Mouse (Mus musculus) MEL-GATA-1-ER (cell line): ENCODE measurements around the gene 0610030E20Rik.

ENCODE experiments used
- DNase-seq: peaks from one replicate; pipeline ENCODE4 v3.0.0-alpha.2; 2012; ENCODE audit warnings: low read depth; ENCODE audit errors: extremely low read depth

The 0610030E20Rik gene

GRCm38 (mm10) chr6:72348411-72348810, 1.3 kb downstream of the 0610030E20Rik start:
- DNase-seq = no peak

GRCm38 (mm10) chr6:72350214-72350613, 3.1 kb downstream of the 0610030E20Rik start:
- no peak for DNase-seq

- no peak for DNase-seq
These were observed 5.7 kb downstream of the 0610030E20Rik start for GRCm38 (mm10) chr6:72352636-72353405.

DNA sequence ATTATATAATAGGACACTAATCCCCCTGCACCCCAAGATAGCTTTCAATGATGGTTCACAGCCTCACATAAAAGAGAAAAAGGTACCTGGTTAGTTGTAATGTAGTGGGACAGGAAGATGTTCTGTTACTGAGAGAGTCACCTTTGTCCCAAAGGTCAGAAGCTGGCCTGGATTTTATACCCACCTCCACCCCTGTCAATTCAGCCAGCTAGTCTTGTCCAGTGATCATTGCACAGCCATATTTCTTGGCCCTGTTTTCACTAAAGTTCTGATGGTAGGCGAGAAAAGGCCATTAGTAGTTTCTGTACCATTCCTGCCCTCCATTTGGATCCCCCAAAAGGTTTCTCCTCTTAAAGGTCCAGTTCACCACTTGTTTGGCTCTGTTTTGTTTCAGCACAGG, 6.9 kb downstream of the 0610030E20Rik start:
- no peak for DNase-seq

DNA sequence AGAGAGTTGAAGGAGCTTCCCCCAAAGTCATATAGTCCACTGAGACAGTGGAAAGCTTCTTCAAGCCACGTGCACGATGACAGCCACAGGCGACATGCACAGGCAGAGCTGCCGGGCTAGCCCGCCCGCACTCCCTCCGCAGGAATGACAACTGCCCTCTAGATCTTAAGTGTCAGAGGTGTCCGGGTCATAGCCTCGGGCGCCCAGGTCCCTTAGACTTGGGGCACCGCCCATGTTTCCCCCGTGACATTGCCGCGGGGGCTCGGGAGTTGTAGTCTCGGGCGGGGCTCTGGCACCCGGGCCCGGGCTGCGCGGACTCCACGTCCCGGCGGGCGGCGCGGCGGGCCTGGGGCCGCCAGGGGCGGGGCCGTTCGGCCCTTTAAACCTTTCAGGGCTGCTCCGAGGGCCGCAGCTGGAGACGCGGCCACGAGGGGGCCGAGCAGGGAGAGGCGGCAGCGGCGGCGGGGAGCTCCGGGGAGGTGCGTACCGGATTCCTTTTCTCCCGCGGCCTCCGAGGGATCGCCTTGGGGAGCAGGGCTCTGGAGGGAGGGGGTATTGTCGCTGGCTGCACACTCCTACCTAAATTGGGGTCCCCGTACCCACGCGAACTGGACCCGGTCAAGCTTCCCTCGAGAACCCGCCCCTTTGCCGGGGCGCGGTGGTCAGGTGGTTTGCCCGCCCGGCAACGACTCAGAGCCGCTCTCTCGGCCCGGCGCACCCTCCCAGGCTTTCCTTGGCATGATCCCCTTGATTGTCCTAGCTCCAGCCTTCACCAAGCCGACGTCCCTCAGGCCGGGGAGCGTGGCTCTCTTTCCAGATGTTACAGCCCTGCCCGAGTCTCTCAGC, 8.2 kb downstream of the 0610030E20Rik start, which contains the start of gene Tmem150a:
Gene Tmem150a (plus strand): TSS at position 382 of the 846 bp plus-strand sequence.
- no peak for DNase-seq

GRCm38 (mm10) chr6:72356001-72356532, 8.9 kb downstream of the 0610030E20Rik start:
- no peak for DNase-seq

GRCm38 (mm10) chr6:72357164-72358079, 10.3 kb downstream of the 0610030E20Rik start:
- no peak for DNase-seq

DNA sequence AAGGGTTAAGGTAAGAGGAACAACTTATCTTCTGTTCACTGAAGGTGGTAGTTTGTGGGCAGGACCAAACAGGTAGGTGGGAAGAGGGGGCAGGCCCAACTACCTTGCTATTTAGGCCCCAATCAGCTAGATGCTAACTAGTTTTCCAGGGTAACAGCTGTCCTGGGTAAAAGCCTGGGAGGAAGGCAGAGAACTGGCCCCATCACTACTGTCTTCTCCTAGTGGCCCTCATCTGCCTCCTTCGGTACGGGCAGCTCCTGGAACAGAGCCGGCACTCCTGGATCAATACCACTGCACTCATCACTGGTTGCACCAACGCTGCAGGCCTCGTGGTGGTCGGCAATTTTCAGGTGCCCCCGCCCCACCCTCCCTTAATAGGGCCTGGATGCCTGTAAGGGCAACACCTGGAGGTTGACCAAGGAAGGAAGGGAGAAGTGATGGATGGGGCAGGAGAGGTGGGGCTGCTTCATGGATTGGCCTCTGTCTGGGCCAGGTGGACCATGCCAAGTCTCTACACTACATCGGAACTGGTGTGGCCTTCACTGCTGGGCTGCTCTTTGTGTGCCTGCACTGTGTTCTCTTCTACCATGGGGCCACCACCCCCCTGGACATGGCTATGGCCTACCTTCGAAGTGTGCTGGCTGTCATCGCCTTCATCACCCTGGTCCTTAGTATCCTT, 11.1 kb downstream of the 0610030E20Rik start:
- no peak for DNase-seq

DNA sequence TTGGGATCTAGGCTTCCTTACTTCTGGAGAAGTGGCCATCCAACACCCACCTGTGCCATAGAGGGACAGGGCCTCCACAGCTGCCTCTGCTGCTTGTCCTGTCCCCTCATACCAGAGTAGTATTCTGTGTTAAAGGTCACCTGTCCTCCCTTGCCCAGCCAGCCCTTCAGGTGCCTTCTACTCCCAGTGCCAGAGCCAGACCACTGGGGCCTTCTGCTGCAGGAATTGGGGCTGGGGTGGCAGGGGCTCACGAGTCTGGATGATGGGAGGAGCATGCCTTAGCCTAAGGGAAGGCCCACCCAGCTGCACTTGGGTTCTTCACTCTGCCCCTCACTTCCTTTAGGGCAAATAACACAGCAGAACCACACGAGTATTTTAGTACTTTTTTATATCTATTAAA, 12.2 kb downstream of the 0610030E20Rik start:
- DNase-seq = no peak

DNA sequence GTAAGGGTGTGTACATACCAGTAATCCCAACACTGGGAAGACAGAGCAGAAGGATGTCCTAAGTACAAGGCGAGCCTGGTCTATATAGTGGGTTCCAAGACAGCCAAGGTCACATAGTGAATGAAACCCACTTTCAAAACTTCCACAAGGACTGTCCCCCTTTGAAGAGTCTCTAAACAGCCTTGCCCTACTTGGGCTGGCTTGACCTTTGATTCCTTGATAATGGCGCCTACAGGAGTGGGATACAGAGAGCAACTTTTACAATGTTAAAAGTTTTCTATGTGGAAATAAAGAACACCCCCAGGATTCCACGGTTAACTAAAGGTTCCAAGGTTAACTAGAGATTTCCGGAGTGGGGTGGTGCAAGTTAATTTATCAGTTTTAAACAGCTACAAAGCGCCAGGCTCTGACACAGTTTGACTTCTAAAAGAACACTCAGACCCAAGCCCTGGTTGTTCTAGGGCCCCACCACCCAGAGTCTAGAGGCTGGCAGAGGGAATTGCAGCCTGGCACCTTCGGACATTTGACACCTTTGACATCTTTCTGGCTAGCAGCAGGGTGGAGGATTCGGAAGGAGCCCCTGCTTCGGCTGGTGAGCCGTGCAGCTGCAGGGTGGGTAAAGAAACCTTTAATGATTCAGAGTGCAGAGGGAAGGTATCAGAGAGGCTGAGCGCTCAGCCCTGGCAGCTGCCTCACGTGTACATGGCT, 12.9 kb downstream of the 0610030E20Rik start:
- DNase-seq = no peak

DNA sequence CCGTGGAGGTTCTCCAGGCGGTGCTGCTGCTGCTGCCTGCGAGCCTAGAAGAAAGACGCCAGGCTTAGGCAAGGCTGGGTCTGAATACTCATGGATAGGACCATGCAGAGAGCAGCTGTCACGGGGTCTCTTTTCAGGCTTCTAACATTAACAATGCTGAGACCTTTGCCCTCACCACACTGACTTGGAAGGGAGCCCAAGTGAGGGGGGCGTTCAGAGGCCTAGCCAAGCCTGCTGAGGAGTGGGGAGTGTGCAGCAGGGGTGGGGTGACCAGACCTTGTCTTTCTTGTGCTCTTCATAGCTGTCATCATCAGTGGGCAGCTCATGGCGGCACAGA, 13.4 kb downstream of the 0610030E20Rik start:
- no peak for DNase-seq

DNA sequence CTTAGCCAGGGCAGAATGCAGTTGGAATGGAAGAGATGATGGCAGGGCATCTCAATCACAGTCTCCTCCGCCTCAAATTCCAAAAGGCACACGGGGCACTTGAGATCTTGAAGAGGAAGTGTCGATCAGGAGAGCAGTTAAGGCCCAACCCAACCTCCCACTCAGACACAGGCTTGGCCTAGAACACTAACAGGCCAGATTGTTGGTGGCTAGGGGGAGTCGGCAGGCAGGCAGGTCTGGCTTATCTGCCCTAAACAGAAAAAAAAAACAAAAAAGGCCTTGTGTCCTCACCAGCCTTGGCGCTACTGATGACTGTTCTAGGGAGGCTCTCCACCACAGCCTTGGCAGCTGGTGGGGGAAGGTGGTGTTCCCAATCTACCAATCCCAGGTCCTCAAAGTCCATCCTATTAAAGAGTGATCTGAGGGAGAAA, 14.0 kb downstream of the 0610030E20Rik start:
- no peak for DNase-seq

DNA sequence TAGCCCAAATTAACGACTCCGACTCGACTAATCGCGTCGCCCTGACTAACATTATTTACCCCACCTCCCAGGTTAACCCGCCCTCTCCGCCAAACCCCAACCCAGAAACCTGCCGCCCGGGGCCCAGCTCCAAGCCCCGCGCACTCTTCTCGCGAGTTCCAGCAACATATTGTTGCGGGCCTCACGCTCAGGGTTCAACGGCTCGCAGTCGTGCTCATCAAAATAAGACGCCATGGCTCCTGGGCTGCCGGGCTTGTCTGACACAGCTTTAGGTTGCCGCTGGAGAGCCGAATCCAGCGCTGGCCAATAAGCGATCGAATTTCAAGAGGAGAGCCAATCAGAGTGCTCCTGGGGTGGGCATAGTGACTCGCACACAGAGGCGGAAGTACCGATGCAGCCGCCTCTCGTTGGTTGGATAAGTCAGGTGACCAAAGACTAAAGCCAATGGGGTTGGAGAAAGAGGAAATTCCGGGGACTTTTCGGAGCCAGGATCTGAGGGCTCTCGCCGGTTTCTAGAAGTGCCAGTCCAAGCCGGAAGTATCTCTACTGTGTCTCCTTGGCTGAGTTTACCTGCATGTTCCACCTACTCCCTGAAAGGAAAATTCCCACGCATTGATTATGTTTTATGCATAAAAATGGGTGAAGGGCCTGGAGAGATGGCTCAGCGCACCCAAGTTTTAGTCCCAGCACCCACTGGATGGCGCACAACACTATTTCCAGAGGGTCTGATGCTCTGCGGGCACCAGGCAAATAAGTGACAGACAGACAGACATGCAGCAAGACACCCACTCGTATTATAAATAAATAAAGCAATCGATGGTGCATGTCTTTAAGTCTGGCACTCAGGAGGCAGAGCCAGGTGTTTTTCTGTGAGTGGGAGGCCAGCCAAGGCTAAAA, 15.3 kb downstream of the 0610030E20Rik start:
- peak; percentile 98 for DNase-seq

DNA sequence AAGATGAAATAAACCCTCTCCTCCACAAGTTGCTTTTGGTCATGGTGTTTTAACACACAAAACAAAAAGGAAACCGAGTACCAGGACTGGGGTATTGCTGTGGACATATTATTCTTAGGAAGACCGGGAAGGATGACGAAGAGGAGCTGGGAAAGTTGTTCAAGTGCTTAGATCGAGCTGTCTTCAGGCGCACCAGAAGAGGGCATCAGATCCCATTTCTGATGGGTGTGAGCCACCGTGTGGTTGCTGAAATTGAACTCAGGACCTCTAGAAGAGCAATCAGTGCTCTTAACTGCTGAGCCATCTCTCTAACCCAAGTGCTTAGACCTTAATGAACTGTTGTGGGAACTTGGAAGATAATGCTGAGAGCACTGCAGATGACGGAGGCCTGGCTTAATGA, 16.9 kb downstream of the 0610030E20Rik start:
- no peak for DNase-seq

GRCm38 (mm10) chr6:72364985-72365384, 17.9 kb downstream of the 0610030E20Rik start:
- DNase-seq = no peak

DNA sequence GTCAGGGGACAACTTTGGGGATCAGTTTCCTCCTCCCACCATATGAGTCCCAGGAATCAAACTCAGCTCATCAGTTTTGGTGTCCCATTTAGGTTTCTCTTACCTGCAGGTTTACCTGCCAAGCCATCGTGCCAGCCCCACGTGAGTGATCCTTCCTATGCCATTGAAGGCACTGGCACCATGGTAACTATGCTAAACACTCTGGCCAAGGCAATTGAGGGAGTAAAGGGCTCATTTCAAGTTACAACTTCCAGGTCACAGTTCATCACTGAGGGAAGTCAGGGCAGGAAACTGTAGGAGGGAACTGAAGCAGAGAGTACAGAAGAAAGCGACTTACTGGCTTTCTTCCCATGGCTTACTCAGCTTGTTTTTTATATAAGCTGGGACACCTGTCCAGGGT, 19.2 kb downstream of the 0610030E20Rik start:
- no peak for DNase-seq

GRCm38 (mm10) chr6:72366844-72367443, 19.8 kb downstream of the 0610030E20Rik start, which contains the start of gene Rnf181:
TSS of gene Rnf181 (minus strand) at chr6:72366956.
- DNase-seq = no peak

DNA sequence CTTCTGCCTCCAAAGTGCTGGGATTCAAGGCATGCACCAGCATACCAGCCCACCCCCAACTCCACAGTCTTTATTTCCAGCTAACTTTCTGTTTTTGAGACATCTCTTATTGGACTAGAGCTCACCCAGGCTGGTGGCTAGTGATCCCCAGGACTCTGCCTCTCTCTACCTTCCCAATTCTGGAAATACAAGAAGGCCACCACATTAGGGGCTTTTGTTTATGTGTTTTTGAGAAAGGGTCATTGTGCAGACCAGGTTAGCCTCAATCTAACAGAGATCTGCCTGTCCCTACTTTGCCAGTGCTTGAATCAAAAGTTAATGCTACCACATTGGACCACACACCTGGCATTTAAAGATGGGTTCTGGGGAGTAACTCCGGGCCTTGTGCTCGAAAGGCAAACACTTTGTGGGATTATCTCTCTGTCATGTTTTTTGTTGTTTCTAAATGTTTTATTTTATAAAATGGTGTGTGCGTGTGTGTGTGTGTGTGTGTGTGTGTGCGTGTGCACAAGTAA, 20.4 kb downstream of the 0610030E20Rik start:
- DNase-seq = no peak
